Mouse (Mus musculus): Measurements from ENCODE around the gene Mdk. TPM values are rescaled to one million over a fixed set of nuclear protein-coding genes. Genes with fewer than 3 reads are reported as not detected.

Gene Mdk
- polyA plus RNA-seq, 1 experiment from 2014 or later: 639 TPM

- H3K4me1 ChIP-seq (replicated peaks; ENCODE audit: insufficient read depth, low read length): peaks cover 16% of the 10 kb centered on the region; the same call in 1 of the 2 replicates
- H3K4me3 ChIP-seq (replicated peaks; ENCODE audit: low read depth, low read length): no peak overlapping the region
- WGBS: 72% methylated on average over 15 of the region's 15 CpGs
- ATAC-seq (replicated peaks; ENCODE audit: low FRiP score, low read depth): no peak
- no peak overlapping the region for H3K9ac ChIP-seq (ENCODE audit: low read depth, low read length)
- no peak for DNase-seq (ENCODE audit: low spot score)
- no peak overlapping the region for H3K4me2 ChIP-seq (ENCODE audit: low read length)
- H3K27me3 ChIP-seq (ENCODE audit: insufficient read depth, low read length): peaks cover 24% of the 10 kb centered on the region
- H3K36me3 ChIP-seq (ENCODE audit: insufficient read depth, low read length): no peaks in the 10 kb centered on the region
- no peaks in the 10 kb centered on the region for H3K9me3 ChIP-seq (replicated peaks; ENCODE audit: low read length)
- TF ChIP-seq CTCF (IDR thresholded peaks at IDR 0.05; ENCODE audit: low read depth): no peak
- no peak overlapping the region for H3K27ac ChIP-seq
Measured at GRCm38 (mm10) chr2:91925442-91925841, 6.7 kb downstream of the Mdk start.

DNA sequence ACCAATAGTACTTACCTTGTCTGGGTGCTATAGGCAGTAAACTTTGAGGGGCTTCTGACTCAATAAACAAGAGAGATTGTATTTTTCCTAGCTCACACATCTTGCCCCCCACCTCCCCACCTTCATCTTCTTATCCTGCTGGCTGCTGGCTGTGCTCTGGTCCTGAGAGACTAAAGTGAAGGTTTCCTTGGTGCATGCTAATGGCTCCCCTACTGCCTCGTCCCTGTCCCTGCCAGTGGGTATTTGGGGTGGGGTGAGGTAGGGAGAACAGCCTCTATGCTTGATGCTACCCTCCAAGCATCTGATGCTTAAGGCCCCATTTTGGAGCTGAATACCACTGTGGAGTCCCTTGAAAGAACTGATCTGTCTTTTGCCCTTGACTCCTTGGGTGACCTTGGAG lies 7.4 kb downstream of the Mdk start:
- H3K27ac ChIP-seq: no peak overlapping the region
- no peak overlapping the region for H3K4me2 ChIP-seq (ENCODE audit: low read length)
- H3K4me1 ChIP-seq (replicated peaks; ENCODE audit: insufficient read depth, low read length): peaks cover 15% of the 10 kb centered on the region; the same call in 1 of the 2 replicates
- H3K36me3 ChIP-seq (ENCODE audit: insufficient read depth, low read length): no peaks in the 10 kb centered on the region
- H3K9ac ChIP-seq (ENCODE audit: low read depth, low read length): no peak overlapping the region
- no peak for TF ChIP-seq CTCF (IDR thresholded peaks at IDR 0.05; ENCODE audit: low read depth)
- WGBS: 86% methylated on average over 1 of the region's 1 CpGs
- peaks cover 24% of the 10 kb centered on the region for H3K27me3 ChIP-seq (ENCODE audit: insufficient read depth, low read length)
- ATAC-seq (replicated peaks; ENCODE audit: low FRiP score, low read depth) (no peak), DNase-seq (ENCODE audit: low spot score) (no peak)
- H3K4me3 ChIP-seq (replicated peaks; ENCODE audit: low read depth, low read length): no peak overlapping the region
- no peaks in the 10 kb centered on the region for H3K9me3 ChIP-seq (replicated peaks; ENCODE audit: low read length)

DNA sequence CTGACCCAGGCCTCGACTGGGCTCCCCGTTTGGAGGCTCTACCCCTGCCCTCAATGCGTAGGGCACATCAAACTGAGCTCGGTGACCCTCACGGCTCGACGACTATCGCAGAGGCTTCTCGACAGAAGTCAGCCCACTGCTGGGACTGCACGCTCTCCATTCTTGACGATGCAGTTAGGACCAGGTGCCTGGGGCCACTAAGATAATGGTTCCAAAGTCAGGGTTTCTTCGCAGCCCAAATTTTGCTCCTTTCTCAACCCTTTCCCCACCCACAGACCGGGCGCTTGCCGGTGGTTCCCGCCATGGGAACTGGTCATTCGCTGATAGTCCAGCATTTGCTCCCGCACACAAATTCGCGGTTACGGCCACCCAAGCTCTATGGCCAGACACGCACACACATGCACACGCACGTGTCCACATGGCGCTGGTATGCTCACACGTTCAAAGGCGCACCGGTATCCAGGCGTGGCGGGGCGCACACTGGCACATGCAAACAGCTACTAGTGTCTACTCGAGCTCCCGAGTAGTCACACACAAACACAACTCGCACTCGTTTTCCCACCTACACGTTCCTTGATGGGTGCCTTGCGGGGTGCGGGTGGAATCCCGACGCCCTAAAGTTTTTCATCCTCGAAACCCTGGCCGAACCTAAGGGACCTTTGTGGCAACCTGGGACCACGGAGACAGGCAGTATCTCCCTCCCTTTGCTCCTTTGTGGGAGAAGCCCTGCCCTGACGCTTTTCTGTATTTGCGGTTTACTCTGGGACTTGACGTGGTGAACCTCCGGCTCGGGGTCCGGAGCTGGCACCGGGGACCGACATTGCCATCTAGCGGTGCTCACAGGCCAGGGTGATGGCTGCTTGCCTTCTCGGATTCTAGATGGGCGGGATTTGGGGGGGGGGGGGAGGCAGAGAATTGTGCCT lies 8.4 kb downstream of the Mdk start:
- H3K9ac ChIP-seq (ENCODE audit: low read depth, low read length): no peak overlapping the region
- 4% methylated on average over 54 of the region's 54 CpGs for WGBS
- H3K4me1 ChIP-seq (replicated peaks; ENCODE audit: insufficient read depth, low read length): peaks cover 15% of the 10 kb centered on the region; the same call in 1 of the 2 replicates
- no peaks in the 10 kb centered on the region for H3K36me3 ChIP-seq (ENCODE audit: insufficient read depth, low read length)
- H3K27ac ChIP-seq: no peak overlapping the region
- DNase-seq (ENCODE audit: low spot score) (peak; percentile 86), ATAC-seq (replicated peaks; ENCODE audit: low FRiP score, low read depth) (no peak)
- peak overlapping the region; percentile 52 for H3K4me2 ChIP-seq (ENCODE audit: low read length)
- peaks cover 24% of the 10 kb centered on the region for H3K27me3 ChIP-seq (ENCODE audit: insufficient read depth, low read length)
- H3K9me3 ChIP-seq (replicated peaks; ENCODE audit: low read length): no peaks in the 10 kb centered on the region
- H3K4me3 ChIP-seq (replicated peaks; ENCODE audit: low read depth, low read length): peak overlapping the region; percentile 24
- TF ChIP-seq CTCF (IDR thresholded peaks at IDR 0.05; ENCODE audit: low read depth): peak; percentile 82

DNA sequence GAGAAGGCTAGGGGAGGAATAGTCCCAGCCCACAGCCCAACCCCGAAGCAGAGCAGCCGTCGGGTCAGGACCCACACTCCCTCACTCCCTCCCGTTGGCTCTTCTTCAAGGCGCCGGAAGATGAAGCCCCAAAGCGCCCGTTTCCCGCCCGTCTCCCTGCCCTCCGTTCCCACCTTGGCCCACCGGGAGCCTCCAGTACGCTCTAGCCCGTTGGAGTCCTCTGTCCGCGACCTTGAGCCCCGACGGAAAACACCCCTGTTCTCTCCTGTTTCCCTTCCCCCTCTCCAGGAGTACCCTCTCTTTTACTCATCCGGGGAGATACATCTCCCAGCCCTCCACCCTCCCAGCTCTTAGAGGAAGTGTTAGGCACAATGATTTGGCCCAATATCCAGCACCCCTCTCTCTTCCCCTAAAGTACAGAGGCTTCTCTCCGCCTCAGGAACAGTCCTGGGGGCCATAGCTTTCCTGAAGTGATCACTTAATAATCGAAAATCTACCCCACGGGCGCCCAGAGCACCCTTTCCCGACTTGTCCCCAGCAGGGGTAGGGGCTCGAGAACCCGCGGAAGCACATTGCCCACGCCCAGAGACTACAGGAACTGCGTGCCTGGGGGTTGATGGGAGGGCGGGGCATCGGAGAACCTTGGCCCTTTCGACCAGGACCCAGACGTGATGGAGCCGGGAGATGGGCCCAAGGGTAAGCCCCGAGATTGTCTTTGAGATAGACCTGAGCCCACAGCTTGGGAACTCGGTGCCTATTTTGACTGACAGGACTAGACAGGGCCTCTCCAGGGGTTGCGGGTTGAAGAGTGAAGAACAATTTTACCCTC lies 9.3 kb downstream of the Mdk start:
- Histone ChIP-seq H3K27ac (no peak overlapping the region), H3K27me3 (ENCODE audit: insufficient read depth, low read length) (peaks cover 24% of the 10 kb centered on the region), H3K4me2 (ENCODE audit: low read length) (peak overlapping the region; percentile 74; the same call in 1 of the 2 replicates), H3K36me3 (ENCODE audit: insufficient read depth, low read length) (peaks cover 4% of the 10 kb centered on the region; the same call in 1 of the 2 replicates), H3K9me3 (replicated peaks; ENCODE audit: low read length) (no peaks in the 10 kb centered on the region), H3K4me3 (replicated peaks; ENCODE audit: low read depth, low read length) (peak overlapping the region; percentile 43), H3K4me1 (replicated peaks; ENCODE audit: insufficient read depth, low read length) (peaks cover 15% of the 10 kb centered on the region; the same call in 1 of the 2 replicates), H3K9ac (ENCODE audit: low read depth, low read length) (no peak overlapping the region)
- DNase-seq (ENCODE audit: low spot score) (no peak), ATAC-seq (replicated peaks; ENCODE audit: low FRiP score, low read depth) (no peak)
- no peak for TF ChIP-seq CTCF (IDR thresholded peaks at IDR 0.05; ENCODE audit: low read depth)
- WGBS: 2% methylated on average over 37 of the region's 37 CpGs

DNA sequence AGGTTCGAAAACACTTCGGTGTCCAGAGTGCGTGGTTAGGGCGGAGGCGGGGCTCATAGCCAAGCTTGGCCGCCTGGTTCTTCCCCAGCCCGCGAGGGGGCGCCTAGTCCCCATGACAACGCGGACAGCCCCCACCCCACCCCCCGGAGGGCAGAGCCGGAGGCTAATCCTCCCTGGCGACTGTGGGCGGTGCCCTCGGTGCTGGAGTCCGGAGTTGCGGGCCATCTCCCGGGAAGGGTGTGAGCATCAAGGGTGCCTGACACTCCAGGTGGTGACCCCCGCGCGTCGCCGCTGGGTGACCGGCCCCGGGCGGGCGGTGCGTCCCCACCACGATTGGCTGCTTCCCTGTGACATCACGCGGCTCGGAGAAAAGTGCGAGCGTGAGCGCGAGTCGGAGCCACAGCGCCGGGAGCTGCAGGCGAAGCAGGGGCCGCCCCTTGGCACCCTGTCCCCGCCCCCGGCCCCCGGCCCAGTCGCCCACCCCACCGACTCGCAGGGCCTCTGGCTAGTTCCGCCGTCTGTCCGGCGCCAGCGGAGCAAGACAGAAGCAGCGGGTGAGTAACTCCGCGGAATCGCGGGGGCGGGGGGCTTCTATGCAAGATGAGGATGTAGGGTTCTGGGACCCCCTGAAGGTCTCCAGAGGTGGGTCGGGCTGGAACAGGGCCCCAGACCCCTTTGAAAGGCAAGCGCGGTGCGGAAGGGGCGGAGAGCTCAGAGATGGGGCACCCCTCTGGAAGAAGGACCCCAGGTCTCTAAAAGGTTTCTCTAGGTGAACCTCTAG lies 10.1 kb downstream of the Mdk start:
- Histone ChIP-seq H3K4me3 (replicated peaks; ENCODE audit: low read depth, low read length) (peak overlapping the region; percentile 43), H3K27ac (no peak overlapping the region), H3K4me2 (ENCODE audit: low read length) (peak overlapping the region; percentile 74), H3K27me3 (ENCODE audit: insufficient read depth, low read length) (peaks cover 24% of the 10 kb centered on the region), H3K36me3 (ENCODE audit: insufficient read depth, low read length) (peaks cover 12% of the 10 kb centered on the region), H3K9me3 (replicated peaks; ENCODE audit: low read length) (no peaks in the 10 kb centered on the region), H3K4me1 (replicated peaks; ENCODE audit: insufficient read depth, low read length) (peaks cover 15% of the 10 kb centered on the region; the same call in 1 of the 2 replicates), H3K9ac (ENCODE audit: low read depth, low read length) (0 out of 2 replicates have a peak overlapping the region, but pooled peaks have one; percentile 2)
- ATAC-seq (replicated peaks; ENCODE audit: low FRiP score, low read depth): peak; percentile 37
- peak; percentile 70 for DNase-seq (ENCODE audit: low spot score)
- 2% methylated on average over 62 of the region's 64 CpGs for WGBS
- peak; percentile 55 for TF ChIP-seq CTCF (IDR thresholded peaks at IDR 0.05; ENCODE audit: low read depth)
